Mouse (Mus musculus) kidney, embryonic 14.5 days (tissue): Measurements from ENCODE around the gene Samm50. TPM values are rescaled to one million over a fixed set of nuclear protein-coding genes. Genes with fewer than 3 reads are reported as not detected.

Experiments used
- ATAC-seq: fragments of 200-750 bp; cut with Nextera tagmentation; 2 replicates; pipeline ENCODE4 v1.8.0; 2017; ENCODE audit warnings: moderate number of reproducible peaks, mild to moderate bottlenecking, moderate TSS enrichment, moderate library complexity; ENCODE audit not compliant: low FRiP score, low TSS enrichment
- H3K27ac ChIP-seq: fragments of 300-500 bp; sonication (generic); 2 replicates; pipeline ENCODE4 v1.5.1; 2014; ENCODE audit warnings: low read depth, mild to moderate bottlenecking, low read length, moderate library complexity, mixed read lengths
- H3K27me3 ChIP-seq: fragments of 300-500 bp; sonication (generic); 2 replicates; pipeline ENCODE4 v1.6.1; 2014; ENCODE audit warnings: mild to moderate bottlenecking, low read length; ENCODE audit not compliant: control insufficient read depth, insufficient read depth
- H3K36me3 ChIP-seq: fragments of 300-500 bp; sonication (generic); 2 replicates; pipeline ENCODE4 v1.6.1; 2014; ENCODE audit warnings: low read length, mixed read lengths; ENCODE audit not compliant: control insufficient read depth, insufficient read depth
- H3K4me1 ChIP-seq: fragments of 300-500 bp; sonication (generic); 2 replicates; pipeline ENCODE4 v1.6.1; 2014; ENCODE audit warnings: low read length, mixed read lengths; ENCODE audit not compliant: control insufficient read depth, insufficient read depth
- H3K4me2 ChIP-seq: fragments of 300-500 bp; sonication (generic); replicated peaks from 2 replicates; pipeline ENCODE4 v1.6.1; 2014; ENCODE audit warnings: low read depth, mild to moderate bottlenecking, low read length
- H3K4me3 ChIP-seq: fragments of 300-500 bp; sonication (generic); 2 replicates; pipeline ENCODE4 v1.5.1; 2014; ENCODE audit warnings: mild to moderate bottlenecking, low read length
- H3K9ac ChIP-seq: fragments of 300-500 bp; sonication (generic); 2 replicates; pipeline ENCODE4 v1.6.1; 2014; ENCODE audit warnings: low read depth, mild to moderate bottlenecking, low read length, moderate library complexity
- H3K9me3 ChIP-seq: fragments of 300-500 bp; sonication (generic); 2 replicates; pipeline ENCODE4 v1.6.1; 2016; ENCODE audit warnings: low read length; ENCODE audit not compliant: control insufficient read depth
- WGBS: fragments of 180-500 bp; shearing (Covaris S2); extraction: QIAGEN DNeasy Blood & Tissue Kit; methylation state at CpG from one replicate; pipeline ENCODE4 v1.1.7; 2014; 5-methylcytosine and 5-hydroxymethylcytosine counted together
- polyA plus RNA-seq: library from polyadenylated mRNA; unstranded; fragments of >200 nt; fragmentation: Nextera tagmentation; extraction: Ambion mirVana; gene quantifications from 2 replicates; pipeline ENCODE4 v1.2.1, GENCODE M21; 2014

Samm50 gene
- polyA plus RNA-seq, 1 experiment from 2014 or later = 81.5 TPM

DNA sequence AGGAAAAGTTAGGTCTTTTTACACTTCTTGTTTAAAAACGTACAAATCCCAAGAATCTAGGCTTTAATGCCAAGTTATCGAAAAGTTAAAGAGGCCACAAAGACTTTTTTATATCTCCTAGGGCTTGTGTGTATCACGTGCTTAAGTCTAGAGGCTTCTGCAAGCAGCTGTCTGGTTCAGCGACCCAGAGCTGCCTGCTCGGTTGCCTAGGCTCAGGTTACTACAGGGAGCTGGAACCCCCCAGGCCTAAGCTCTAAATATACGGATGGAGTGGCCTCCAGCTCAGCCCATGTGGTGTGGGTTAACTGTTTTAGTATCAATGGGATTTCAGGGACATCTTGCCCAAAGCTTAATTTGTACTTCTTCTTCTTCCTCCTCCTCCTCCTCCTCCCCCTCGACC, 49.5 kb downstream of the Samm50 start:
- peaks cover 16% of the 10 kb centered on the region for H3K4me1 ChIP-seq
- no peaks in the 10 kb centered on the region; the same call in 1 of the 2 replicates for H3K27me3 ChIP-seq
- WGBS = 25% methylated on average over 7 of the region's 7 CpGs
- no peak overlapping the region; the same call in 1 of the 2 replicates for H3K9ac ChIP-seq
- no peak overlapping the region for H3K27ac ChIP-seq
- H3K4me2 ChIP-seq = no peak overlapping the region
- no peaks in the 10 kb centered on the region for H3K9me3 ChIP-seq
- no peaks in the 10 kb centered on the region for H3K36me3 ChIP-seq
- no peak overlapping the region for H3K4me3 ChIP-seq
- 0 out of 2 replicates have a peak, but pooled peaks have one; percentile 77 for ATAC-seq

GRCm38 (mm10) chr15:84245104-84245503, 53.1 kb downstream of the Samm50 start:
- Histone ChIP-seq H3K36me3 (no peaks in the 10 kb centered on the region), H3K9ac (no peak overlapping the region), H3K9me3 (peaks cover 5% of the 10 kb centered on the region; the same call in 1 of the 2 replicates), H3K4me1 (peaks cover 5% of the 10 kb centered on the region; the same call in 1 of the 2 replicates), H3K4me3 (no peak overlapping the region), H3K27me3 (no peaks in the 10 kb centered on the region), H3K4me2 (no peak overlapping the region), H3K27ac (no peak overlapping the region)
- ATAC-seq = no peak
- 78% methylated on average over 7 of the region's 7 CpGs for WGBS

DNA sequence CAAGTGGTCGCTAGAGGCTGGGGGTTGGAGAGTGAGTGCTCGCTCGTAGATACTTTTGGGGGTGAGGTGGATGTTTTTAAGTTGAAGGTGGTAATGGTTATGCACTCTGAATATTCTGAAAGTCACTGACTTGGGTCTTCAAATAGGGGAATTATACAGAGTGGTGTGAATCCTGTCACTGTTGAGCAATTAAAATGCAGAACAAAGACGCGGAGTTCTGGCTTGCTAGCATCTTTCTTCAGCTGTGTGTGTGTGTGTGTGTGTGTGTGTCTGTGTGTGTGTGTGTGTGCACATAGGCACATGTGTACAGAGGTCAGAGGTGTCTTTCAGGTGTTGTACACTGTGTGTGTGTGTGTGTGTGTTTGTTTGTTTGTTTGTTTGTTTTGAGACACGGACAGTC, 54.2 kb downstream of the Samm50 start:
- ATAC-seq = no peak
- H3K4me3 ChIP-seq = no peak overlapping the region
- no peak overlapping the region for H3K27ac ChIP-seq
- peaks cover 5% of the 10 kb centered on the region; the same call in 1 of the 2 replicates for H3K9me3 ChIP-seq
- peaks cover 5% of the 10 kb centered on the region; the same call in 1 of the 2 replicates for H3K4me1 ChIP-seq
- WGBS = 87% methylated on average over 6 of the region's 6 CpGs
- no peaks in the 10 kb centered on the region for H3K36me3 ChIP-seq
- H3K9ac ChIP-seq = no peak overlapping the region
- H3K27me3 ChIP-seq = no peaks in the 10 kb centered on the region
- H3K4me2 ChIP-seq = no peak overlapping the region

DNA sequence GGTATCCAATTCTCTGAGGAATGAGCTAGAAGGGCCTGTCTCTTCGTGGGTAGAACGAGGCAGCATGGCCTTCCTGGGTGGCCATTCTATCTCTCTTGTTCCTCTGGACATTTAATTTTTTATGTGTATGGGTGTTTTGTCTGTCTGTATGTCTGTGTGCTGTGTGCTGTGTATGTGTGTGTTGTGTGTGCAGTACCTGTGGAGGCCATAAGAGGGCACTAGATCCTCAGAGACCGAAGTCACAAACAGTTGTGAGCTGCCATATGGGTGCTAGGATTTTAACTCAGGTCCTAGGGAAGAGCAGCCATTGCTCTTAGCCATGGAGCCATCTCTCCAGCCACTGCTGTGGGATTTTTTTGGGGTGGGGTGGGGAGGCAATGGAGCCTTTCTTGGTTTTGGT, 55.3 kb downstream of the Samm50 start:
- no peaks in the 10 kb centered on the region for H3K36me3 ChIP-seq
- no peak overlapping the region for H3K4me2 ChIP-seq
- no peaks in the 10 kb centered on the region for H3K27me3 ChIP-seq
- no peak for ATAC-seq
- H3K9ac ChIP-seq = no peak overlapping the region
- 93% methylated on average over 3 of the region's 3 CpGs for WGBS
- H3K27ac ChIP-seq = no peak overlapping the region
- peaks cover 5% of the 10 kb centered on the region; the same call in 1 of the 2 replicates for H3K9me3 ChIP-seq
- H3K4me3 ChIP-seq = no peak overlapping the region
- peaks cover 6% of the 10 kb centered on the region; the same call in 1 of the 2 replicates for H3K4me1 ChIP-seq

DNA sequence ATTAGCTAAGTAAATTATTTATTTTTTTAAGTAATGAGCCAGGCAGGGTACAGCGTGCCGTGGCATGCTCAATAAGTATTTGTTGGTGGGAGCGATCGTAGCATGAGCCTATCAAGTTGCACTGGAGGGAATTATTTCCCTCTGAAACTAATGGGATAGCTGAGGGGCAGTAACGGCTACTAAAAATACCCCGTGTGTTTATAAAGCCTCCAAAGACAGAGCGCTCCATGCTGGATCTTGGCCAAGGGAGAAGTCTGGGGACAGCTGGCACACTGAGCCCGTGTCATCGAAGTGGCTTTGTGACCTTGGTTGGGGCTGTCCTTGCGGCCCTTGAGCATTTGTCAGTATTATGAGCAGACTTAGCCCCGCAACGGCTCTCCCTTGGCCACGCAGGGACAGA, 59.2 kb downstream of the Samm50 start:
- ATAC-seq = 0 out of 2 replicates have a peak, but pooled peaks have one; percentile 26
- H3K9me3 ChIP-seq = peaks cover 5% of the 10 kb centered on the region; the same call in 1 of the 2 replicates
- no peaks in the 10 kb centered on the region for H3K27me3 ChIP-seq
- no peak overlapping the region for H3K27ac ChIP-seq
- H3K9ac ChIP-seq = no peak overlapping the region
- no peaks in the 10 kb centered on the region for H3K36me3 ChIP-seq
- no peak overlapping the region for H3K4me2 ChIP-seq
- 31% methylated on average over 13 of the region's 13 CpGs for WGBS
- no peak overlapping the region for H3K4me3 ChIP-seq
- H3K4me1 ChIP-seq = peaks cover 11% of the 10 kb centered on the region; the same call in 1 of the 2 replicates

GRCm38 (mm10) chr15:84252645-84253044, 60.6 kb downstream of the Samm50 start:
- no peak overlapping the region for H3K4me3 ChIP-seq
- ATAC-seq = no peak
- H3K9ac ChIP-seq = no peak overlapping the region
- WGBS = 91% methylated on average over 7 of the region's 7 CpGs
- H3K27me3 ChIP-seq = no peaks in the 10 kb centered on the region
- no peak overlapping the region for H3K27ac ChIP-seq
- H3K36me3 ChIP-seq = no peaks in the 10 kb centered on the region
- no peaks in the 10 kb centered on the region for H3K9me3 ChIP-seq
- H3K4me1 ChIP-seq = peaks cover 11% of the 10 kb centered on the region; the same call in 1 of the 2 replicates
- H3K4me2 ChIP-seq = no peak overlapping the region

DNA sequence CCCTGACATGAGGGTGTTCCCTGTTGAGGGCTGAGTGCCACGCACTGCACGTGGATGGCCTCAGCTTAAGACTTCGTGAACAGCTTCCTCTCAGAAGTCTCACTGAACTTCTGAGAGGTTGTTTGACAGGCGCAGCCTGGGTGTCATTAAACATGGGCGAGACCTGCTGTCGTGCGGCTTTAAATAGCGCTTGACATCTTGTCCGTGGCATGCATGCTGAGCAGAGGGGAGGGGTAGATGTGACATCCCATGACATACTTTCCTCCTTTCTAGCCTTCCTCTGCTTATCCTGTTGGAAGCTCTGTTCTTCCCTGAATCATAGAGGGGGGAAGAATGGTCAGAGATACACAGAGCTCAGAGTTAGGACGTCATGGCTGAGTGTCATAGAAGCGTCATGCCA, 61.7 kb downstream of the Samm50 start:
- Histone ChIP-seq H3K27ac (no peak overlapping the region), H3K4me2 (no peak overlapping the region), H3K4me3 (no peak overlapping the region), H3K9me3 (no peaks in the 10 kb centered on the region), H3K9ac (no peak overlapping the region), H3K36me3 (no peaks in the 10 kb centered on the region), H3K4me1 (peaks cover 11% of the 10 kb centered on the region; the same call in 1 of the 2 replicates), H3K27me3 (no peaks in the 10 kb centered on the region)
- 42% methylated on average over 11 of the region's 11 CpGs for WGBS
- no peak for ATAC-seq

- H3K4me2 ChIP-seq = no peak overlapping the region
- H3K27me3 ChIP-seq = no peaks in the 10 kb centered on the region
- no peaks in the 10 kb centered on the region for H3K36me3 ChIP-seq
- peaks cover 11% of the 10 kb centered on the region; the same call in 1 of the 2 replicates for H3K4me1 ChIP-seq
- no peaks in the 10 kb centered on the region for H3K9me3 ChIP-seq
- no peak overlapping the region for H3K4me3 ChIP-seq
- no peak for ATAC-seq
- WGBS = 77% methylated on average over 8 of the region's 8 CpGs
- no peak overlapping the region for H3K9ac ChIP-seq
- no peak overlapping the region for H3K27ac ChIP-seq
These were observed 62.3 kb downstream of the Samm50 start for GRCm38 (mm10) chr15:84254387-84254786.

- H3K4me2 ChIP-seq = no peak overlapping the region
- H3K36me3 ChIP-seq = no peaks in the 10 kb centered on the region
- H3K27me3 ChIP-seq = 0 out of 2 replicates have a peak, but pooled peaks cover 3% of the 10 kb centered on the region
- H3K9me3 ChIP-seq = no peaks in the 10 kb centered on the region
- ATAC-seq = no peak
- no peak overlapping the region for H3K4me3 ChIP-seq
- H3K4me1 ChIP-seq = peaks cover 6% of the 10 kb centered on the region; the same call in 1 of the 2 replicates
- H3K27ac ChIP-seq = no peak overlapping the region
- H3K9ac ChIP-seq = no peak overlapping the region
- WGBS = 85% methylated on average over 12 of the region's 12 CpGs
These were observed 64.3 kb downstream of the Samm50 start for GRCm38 (mm10) chr15:84256254-84256850.
